ENCODE assay signal across 21 mouse cellular contexts in the genomic region with DNA sequence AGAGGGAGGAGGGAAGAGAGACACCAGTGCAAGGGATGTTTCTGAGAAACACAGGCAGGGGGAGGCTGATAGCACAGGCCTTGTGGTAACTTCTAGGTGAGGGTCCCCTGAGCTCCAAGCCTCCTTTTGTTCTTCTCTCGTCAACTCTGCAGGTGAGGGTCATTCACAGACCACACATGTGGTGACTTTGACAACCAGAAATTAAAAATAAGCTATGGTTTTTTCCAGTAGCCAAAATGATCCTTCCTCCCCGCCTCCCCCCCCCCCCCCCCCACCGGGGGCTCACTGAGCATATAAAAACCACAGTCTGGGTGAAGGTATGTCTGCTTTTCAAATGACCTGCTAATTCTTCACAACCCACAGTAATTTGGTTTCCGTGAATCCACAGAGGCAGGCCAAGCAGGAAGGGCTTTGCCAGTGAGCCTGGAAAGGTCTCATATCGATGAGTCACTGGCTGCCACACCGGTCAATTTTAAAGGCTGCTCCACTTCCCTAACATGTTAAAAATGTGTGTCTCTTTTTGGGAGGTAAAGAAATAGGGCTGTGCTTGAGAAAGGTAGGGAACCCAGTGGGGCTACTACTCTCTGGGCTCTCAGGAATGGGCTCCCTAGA. TPM values are rescaled to one million over a fixed set of nuclear protein-coding genes. Genes with fewer than 3 reads are reported as not detected.
DNase-seq lines count a peak whose midpoint lies in the region; ATAC-seq and TF ChIP-seq lines count a peak whose summit lies in the region.
"Had no signal": no experiment of that assay in that cellular context is flagged by ENCODE, and none has a peak within 500 bp of the region (broad histone marks: within the 10 kb centered on the region; RNA-seq: fewer than 3 reads in every experiment).

No protein-coding gene starts in this region.

- 7% methylated on average over 6 of the region's 6 CpGs for WGBS in spleen, adult 2 months
- 57% methylated on average over 6 of the region's 6 CpGs for WGBS in forebrain, embryonic 13.5 days

- H3K27ac ChIP-seq in spleen, adult 2 months (ENCODE audit: insufficient read depth, low read length): peak overlapping the region; percentile 86
- H3K27ac ChIP-seq in CH12.LX (ENCODE audit: insufficient read depth, low read depth): peak overlapping the region; percentile 88
- no peak overlapping the region for H3K27ac ChIP-seq in forebrain, embryonic 13.5 days
- H3K27ac ChIP-seq: embryonic facial prominence, embryonic 15.5 days; hindbrain, embryonic 15.5 days had no signal

- TF ChIP-seq RAD21 in CH12.LX (IDR thresholded peaks at IDR 0.05; ENCODE audit: low read depth, low read length): no peak

- dilution Hi-C loops in CH12.LX (cut with MboI; ENCODE audit: extremely low pct_ligation_motif_present, extremely low pct_unique_long_range_greater_than_20kb, low sequenced_read_pairs): no loop called here

- no peaks in the 10 kb centered on the region for H3K27me3 ChIP-seq in spleen, adult 2 months (ENCODE audit: control insufficient read depth, insufficient read depth, low read length)
- H3K27me3 ChIP-seq in CH12.LX (replicated peaks): no peaks in the 10 kb centered on the region
- peaks cover 46% of the 10 kb centered on the region for H3K27me3 ChIP-seq in forebrain, embryonic 13.5 days

- TF ChIP-seq POLR2A in spleen, adult 2 months (IDR thresholded peaks at IDR 0.05; ENCODE audit: low read depth, low read length): no peak
- peak; percentile 42 for TF ChIP-seq POLR2A in CH12.LX (IDR thresholded peaks at IDR 0.05; ENCODE audit: low read depth, low read length)

- H3K9me3 ChIP-seq in CH12.LX (replicated peaks; ENCODE audit: low read length): no peaks in the 10 kb centered on the region
- no peaks in the 10 kb centered on the region for H3K9me3 ChIP-seq in forebrain, embryonic 13.5 days (replicated peaks)
- H3K9me3 ChIP-seq: embryonic facial prominence, embryonic 15.5 days; heart, embryonic 12.5 days; hindbrain, embryonic 15.5 days had no signal

- TF ChIP-seq EP300 in CH12.LX (IDR thresholded peaks at IDR 0.05; ENCODE audit: low read length): peak; percentile 17; the same call in 1 of the 2 replicates

- peak overlapping the region; percentile 27; the same call in 1 of the 2 replicates for H3K4me2 ChIP-seq in CH12.LX (ENCODE audit: insufficient read depth, low read depth, poor library complexity, severe bottlenecking)
- H3K4me2 ChIP-seq in forebrain, embryonic 13.5 days: no peak overlapping the region
- H3K4me2 ChIP-seq: embryonic facial prominence, embryonic 15.5 days; heart, embryonic 12.5 days; hindbrain, embryonic 15.5 days had no signal

- DNase-seq in spleen, adult 2 months (ENCODE audit: low read depth in 1 of 2, low spot score in 2 of 2): no peak
- no peak for DNase-seq in spleen, postnatal 10 days (ENCODE audit: low spot score in 2 of 2)
- peak; percentile 56 for DNase-seq in 416B (ENCODE audit: low read depth)
- DNase-seq in CH12.LX (ENCODE audit: extremely low read depth): peak; percentile 65
- peak; percentile 57 for DNase-seq in fibroblast of lung, adult 2 months (ENCODE audit: low read depth)
- DNase-seq in adrenal gland, postnatal 36 days: no peak
- no peak for DNase-seq in left cerebral cortex, adult 18-20 months (ENCODE audit: low spot score in 2 of 2)
- DNase-seq: adrenal gland, postnatal 10 days; cerebellum, adult 18-20 months; cerebellum, adult 9-11 months; cerebellum, postnatal 36 days; gastrocnemius, postnatal 14 days; heart, postnatal 36 days had no signal

- ATAC-seq in forebrain, embryonic 13.5 days: no peak
- ATAC-seq: forebrain, embryonic 16.5 days; inflammation-experienced regulatory T-cells, adult 6 months; intestine, postnatal 0 days had no signal

- no peak overlapping the region for H3K4me3 ChIP-seq in spleen, adult 2 months (ENCODE audit: extremely low read depth, insufficient read depth, insufficient read length)
- no peak overlapping the region for H3K4me3 ChIP-seq in CH12.LX (replicated peaks in 1 of 3; ENCODE audit: low read depth in 2 of 3, low read length in 2 of 3, poor library complexity in 1 of 3)
- no peak overlapping the region for H3K4me3 ChIP-seq in forebrain, embryonic 13.5 days
- H3K4me3 ChIP-seq: embryonic facial prominence, embryonic 15.5 days; erythroblast, embryonic 14.5 days; heart, embryonic 12.5 days; hindbrain, embryonic 15.5 days had no signal

- peak overlapping the region; percentile 24 for H3K9ac ChIP-seq in CH12.LX (ENCODE audit: insufficient read depth, low read depth)
- no peak overlapping the region for H3K9ac ChIP-seq in forebrain, embryonic 13.5 days
- H3K9ac ChIP-seq: embryonic facial prominence, embryonic 15.5 days; heart, embryonic 12.5 days; hindbrain, embryonic 15.5 days had no signal

- peaks cover 7% of the 10 kb centered on the region for H3K36me3 ChIP-seq in spleen, adult 2 months (ENCODE audit: control insufficient read depth, insufficient read depth, low read length)
- H3K36me3 ChIP-seq in CH12.LX (replicated peaks in 1 of 2; ENCODE audit: control insufficient read depth in 1 of 2, insufficient read depth in 1 of 2, low read length in 1 of 2): peaks cover 29 to 31% of the 10 kb centered on the region in 2 experiments
- H3K36me3 ChIP-seq in forebrain, embryonic 13.5 days (ENCODE audit: poor library complexity, severe bottlenecking): no peaks in the 10 kb centered on the region
- H3K36me3 ChIP-seq: embryonic facial prominence, embryonic 15.5 days; heart, embryonic 12.5 days; hindbrain, embryonic 15.5 days had no signal

- in situ Hi-C loops in CH12.LX (cut with MboI; ENCODE audit: low pct_ligation_motif_present, low pct_unique_long_range_greater_than_20kb, low sequenced_read_pairs): no loop called here

- H3K4me1 ChIP-seq in spleen, adult 2 months (ENCODE audit: control insufficient read depth, insufficient read depth, insufficient read length): peaks cover 60% of the 10 kb centered on the region
- H3K4me1 ChIP-seq in CH12.LX (ENCODE audit: control insufficient read depth in 1 of 2, insufficient read depth in 2 of 2): peaks cover 37 to 86% of the 10 kb centered on the region in 2 experiments
- H3K4me1 ChIP-seq in forebrain, embryonic 13.5 days: peaks cover 11% of the 10 kb centered on the region

- no peak for TF ChIP-seq CTCF in spleen, adult 2 months (IDR thresholded peaks at IDR 0.05; ENCODE audit: extremely low read depth, insufficient read depth, insufficient read length, insufficient replicate concordance)
- no peak for TF ChIP-seq CTCF in CH12.LX (conservative IDR thresholded peaks at IDR 0.05 in 1 of 2, IDR thresholded peaks at IDR 0.05 in 1 of 2; ENCODE audit: low read depth in 2 of 2, low read length in 2 of 2)

- H3K79me2 ChIP-seq in CH12.LX (replicated peaks; ENCODE audit: control insufficient read depth, extremely low read depth, insufficient read depth, poor library complexity, severe bottlenecking): peaks cover 12% of the 10 kb centered on the region

TF ChIP-seq in CH12.LX, 34 proteins besides CTCF, POLR2A, EP300 and RAD21:
- TF ChIP-seq TCF12 (IDR thresholded peaks at IDR 0.05; ENCODE audit: low read depth, low read length): peak; percentile 45; the same call in 1 of the 2 replicates
- TF ChIP-seq ELF1 (IDR thresholded peaks at IDR 0.05; ENCODE audit: low read depth, low read length): 0 out of 2 replicates have a peak, but pooled peaks have one; percentile 44
- TF ChIP-seq MAZ (IDR thresholded peaks at IDR 0.05; ENCODE audit: low read depth, low read length): peak; percentile 84; the same call in 1 of the 2 replicates
- TF ChIP-seq RCOR1 (conservative IDR thresholded peaks at IDR 0.05; ENCODE audit: low read depth, low read length): no peak
- TF ChIP-seq MAFK (IDR thresholded peaks at IDR 0.05; ENCODE audit: insufficient replicate concordance, low read length): 0 out of 2 replicates have a peak, but pooled peaks have one; percentile 4
- TF ChIP-seq MEF2A (IDR thresholded peaks at IDR 0.05; ENCODE audit: borderline replicate concordance, low read depth, low read length): peak; percentile 58; the same call in 1 of the 2 replicates
- no peak for TF ChIP-seq NELFE (IDR thresholded peaks at IDR 0.05; ENCODE audit: low read depth, low read length)
- peak; percentile 41; the same call in 1 of the 2 replicates for TF ChIP-seq BHLHE40 (IDR thresholded peaks at IDR 0.05; ENCODE audit: low read depth, low read length)
- peak; percentile 53 for TF ChIP-seq ETS1 (conservative IDR thresholded peaks at IDR 0.05; ENCODE audit: low read depth, low read length)
- peak; percentile 43; the same call in 1 of the 2 replicates for TF ChIP-seq MYC (IDR thresholded peaks at IDR 0.05; ENCODE audit: low read depth, low read length)
- no peak for TF ChIP-seq ZKSCAN1 (IDR thresholded peaks at IDR 0.05; ENCODE audit: borderline replicate concordance, low read depth, low read length)
TF ChIP-seq in CH12.LX: peak in this region for 8.

RNA-seq across cellular contexts. Expression of gene Grb7, which starts 15.0 kb away (rescaled TPM):
- polyA plus RNA-seq in spleen, adult 2 months (2012; rRNA removed): 1.1 and 1.2 TPM in 2 replicates
- total RNA-seq in CH12.LX (2012; rRNA removed): 8.0 and 13.3 TPM in 2 replicates
- total RNA-seq in CH12.LX (2014; rRNA removed): 3.0 and 4.5 TPM in 2 replicates
- polyA plus RNA-seq in CH12.LX (2012; ENCODE audit: insufficient read length, low read depth): 9.9 and 11.5 TPM in 2 replicates
- not detected for total RNA-seq in adrenal gland, postnatal 36 days (2021)
- 0.21 and 0.35 TPM in 2 replicates for polyA plus RNA-seq in forebrain, embryonic 13.5 days (2015; fragmentation: Nextera tagmentation; extraction: Ambion mirVana)
- 1 to 10 TPM; 3.6 to 4.3 TPM for total RNA-seq in left cerebral cortex, adult 18-20 months (2021)
- total RNA-seq: gastrocnemius, postnatal 14 days had no signal

RNA-seq across cellular contexts. Expression of gene Mien1, which starts 22.4 kb away (rescaled TPM):
- polyA plus RNA-seq in spleen, adult 2 months (2012; rRNA removed): 37.1 and 37.8 TPM in 2 replicates
- total RNA-seq in CH12.LX (2012; rRNA removed) (129 and 136 TPM in 2 replicates), CH12.LX (2014; rRNA removed) (80.3 and 84.7 TPM in 2 replicates)
- 94.6 and 109 TPM in 2 replicates for polyA plus RNA-seq in CH12.LX (2012; ENCODE audit: insufficient read length, low read depth)
- total RNA-seq in adrenal gland, postnatal 36 days (2021): 10 to 100 TPM; 84.0 to 84.2 TPM
- polyA plus RNA-seq in forebrain, embryonic 13.5 days (2015; fragmentation: Nextera tagmentation; extraction: Ambion mirVana): 208 and 237 TPM in 2 replicates
- 100 to 1,000 TPM; 104 to 110 TPM for total RNA-seq in left cerebral cortex, adult 18-20 months (2021)

RNA-seq across cellular contexts. Expression of gene Erbb2, which starts 48.9 kb away (rescaled TPM):
- 4.0 and 5.5 TPM in 2 replicates for polyA plus RNA-seq in spleen, adult 2 months (2012; rRNA removed)
- 0.08 and 0.17 TPM in 2 replicates for total RNA-seq in CH12.LX (2012; rRNA removed)
- total RNA-seq in CH12.LX (2014; rRNA removed): not detected in 2 replicates
- polyA plus RNA-seq in CH12.LX (2012; ENCODE audit: insufficient read length, low read depth): 0.06 TPM in 1 of 2 replicates, not detected in the other
- 1 to 10 TPM; 4.2 to 4.7 TPM for total RNA-seq in adrenal gland, postnatal 36 days (2021)
- polyA plus RNA-seq in forebrain, embryonic 13.5 days (2015; fragmentation: Nextera tagmentation; extraction: Ambion mirVana): 6.7 and 7.4 TPM in 2 replicates
- total RNA-seq in left cerebral cortex, adult 18-20 months (2021): 1 to 10 TPM; 2.0 to 2.2 TPM

Comparison
In these comparisons a context has a peak if more than half of its experiments do, and no peak if none do; other contexts are left out.
1. DNase-seq: peak in 416B (single experiment), CH12.LX (single experiment) and fibroblast of lung, adult 2 months (single experiment); none in spleen, adult 2 months (0 of 2), spleen, postnatal 10 days (0 of 2), adrenal gland, postnatal 36 days (0 of 2) and left cerebral cortex, adult 18-20 months (0 of 2).